Mouse (Mus musculus): ENCODE measurements at regions not wholly inside any gene's neighbourhood (a gene's known extent, or its start where the extent isn't known, plus 50 kb on each side); places are given as distances from the start of the nearest gene placed in this dataset.

- Histone ChIP-seq H3K4me3 (ENCODE audit: low read depth, low read length) (no peak overlapping the region), H3K4me1 (ENCODE audit: control insufficient read depth, insufficient read depth, low read length) (peaks cover 10% of the 10 kb centered on the region; the same call in 1 of the 2 replicates), H3K4me2 (ENCODE audit: low read depth, low read length) (no peak overlapping the region), H3K27me3 (ENCODE audit: control insufficient read depth, insufficient read depth, low read length) (no peaks in the 10 kb centered on the region), H3K9me3 (ENCODE audit: control insufficient read depth, low read length) (no peaks in the 10 kb centered on the region), H3K27ac (ENCODE audit: low read depth, low read length) (no peak overlapping the region), H3K9ac (replicated peaks; ENCODE audit: low read depth, low read length) (no peak overlapping the region), H3K36me3 (ENCODE audit: control insufficient read depth, insufficient read depth, low read length) (no peaks in the 10 kb centered on the region)
- no peak for ATAC-seq (ENCODE audit: low read depth)
- 81% methylated on average over 2 of the region's 2 CpGs for WGBS
These were observed 206.1 kb upstream of the Tle3 start for GRCm38 (mm10) chr9:61166115-61166514.

GRCm38 (mm10) chr9:61167097-61167842, 204.9 kb upstream of the Tle3 start:
- H3K9me3 ChIP-seq (ENCODE audit: control insufficient read depth, low read length): no peaks in the 10 kb centered on the region
- WGBS: 80% methylated on average over 11 of the region's 11 CpGs
- no peak overlapping the region for H3K27ac ChIP-seq (ENCODE audit: low read depth, low read length)
- H3K36me3 ChIP-seq (ENCODE audit: control insufficient read depth, insufficient read depth, low read length): no peaks in the 10 kb centered on the region
- no peak overlapping the region for H3K4me3 ChIP-seq (ENCODE audit: low read depth, low read length)
- H3K4me2 ChIP-seq (ENCODE audit: low read depth, low read length): no peak overlapping the region
- peaks cover 9% of the 10 kb centered on the region; the same call in 1 of the 2 replicates for H3K4me1 ChIP-seq (ENCODE audit: control insufficient read depth, insufficient read depth, low read length)
- H3K27me3 ChIP-seq (ENCODE audit: control insufficient read depth, insufficient read depth, low read length): no peaks in the 10 kb centered on the region
- H3K9ac ChIP-seq (replicated peaks; ENCODE audit: low read depth, low read length): no peak overlapping the region
- no peak for ATAC-seq (ENCODE audit: low read depth)

GRCm38 (mm10) chr9:61168931-61169330, 203.2 kb upstream of the Tle3 start:
- Histone ChIP-seq H3K36me3 (ENCODE audit: control insufficient read depth, insufficient read depth, low read length) (no peaks in the 10 kb centered on the region), H3K9ac (replicated peaks; ENCODE audit: low read depth, low read length) (no peak overlapping the region), H3K27me3 (ENCODE audit: control insufficient read depth, insufficient read depth, low read length) (no peaks in the 10 kb centered on the region), H3K4me3 (ENCODE audit: low read depth, low read length) (no peak overlapping the region), H3K27ac (ENCODE audit: low read depth, low read length) (no peak overlapping the region), H3K9me3 (ENCODE audit: control insufficient read depth, low read length) (no peaks in the 10 kb centered on the region), H3K4me1 (ENCODE audit: control insufficient read depth, insufficient read depth, low read length) (peaks cover 4% of the 10 kb centered on the region; the same call in 1 of the 2 replicates), H3K4me2 (ENCODE audit: low read depth, low read length) (no peak overlapping the region)
- 81% methylated on average over 7 of the region's 7 CpGs for WGBS
- no peak for ATAC-seq (ENCODE audit: low read depth)

GRCm38 (mm10) chr9:61169506-61170090, 202.6 kb upstream of the Tle3 start:
- 89% methylated on average over 9 of the region's 9 CpGs for WGBS
- Histone ChIP-seq H3K9ac (replicated peaks; ENCODE audit: low read depth, low read length) (no peak overlapping the region), H3K27ac (ENCODE audit: low read depth, low read length) (no peak overlapping the region), H3K9me3 (ENCODE audit: control insufficient read depth, low read length) (no peaks in the 10 kb centered on the region), H3K36me3 (ENCODE audit: control insufficient read depth, insufficient read depth, low read length) (no peaks in the 10 kb centered on the region), H3K4me1 (ENCODE audit: control insufficient read depth, insufficient read depth, low read length) (peaks cover 4% of the 10 kb centered on the region; the same call in 1 of the 2 replicates), H3K4me2 (ENCODE audit: low read depth, low read length) (no peak overlapping the region), H3K27me3 (ENCODE audit: control insufficient read depth, insufficient read depth, low read length) (no peaks in the 10 kb centered on the region), H3K4me3 (ENCODE audit: low read depth, low read length) (no peak overlapping the region)
- ATAC-seq (ENCODE audit: low read depth): no peak

GRCm38 (mm10) chr9:61170921-61171320, 201.2 kb upstream of the Tle3 start:
- no peaks in the 10 kb centered on the region for H3K9me3 ChIP-seq (ENCODE audit: control insufficient read depth, low read length)
- H3K27me3 ChIP-seq (ENCODE audit: control insufficient read depth, insufficient read depth, low read length): no peaks in the 10 kb centered on the region
- H3K4me2 ChIP-seq (ENCODE audit: low read depth, low read length): no peak overlapping the region
- no peak overlapping the region for H3K4me3 ChIP-seq (ENCODE audit: low read depth, low read length)
- no peaks in the 10 kb centered on the region for H3K36me3 ChIP-seq (ENCODE audit: control insufficient read depth, insufficient read depth, low read length)
- no peak for ATAC-seq (ENCODE audit: low read depth)
- H3K9ac ChIP-seq (replicated peaks; ENCODE audit: low read depth, low read length): no peak overlapping the region
- peaks cover 4% of the 10 kb centered on the region; the same call in 1 of the 2 replicates for H3K4me1 ChIP-seq (ENCODE audit: control insufficient read depth, insufficient read depth, low read length)
- WGBS: 96% methylated on average over 6 of the region's 6 CpGs
- H3K27ac ChIP-seq (ENCODE audit: low read depth, low read length): no peak overlapping the region

GRCm38 (mm10) chr9:61172421-61172820, 199.7 kb upstream of the Tle3 start:
- peaks cover 4% of the 10 kb centered on the region; the same call in 1 of the 2 replicates for H3K4me1 ChIP-seq (ENCODE audit: control insufficient read depth, insufficient read depth, low read length)
- H3K4me3 ChIP-seq (ENCODE audit: low read depth, low read length): no peak overlapping the region
- no peaks in the 10 kb centered on the region for H3K27me3 ChIP-seq (ENCODE audit: control insufficient read depth, insufficient read depth, low read length)
- H3K9me3 ChIP-seq (ENCODE audit: control insufficient read depth, low read length): no peaks in the 10 kb centered on the region
- H3K36me3 ChIP-seq (ENCODE audit: control insufficient read depth, insufficient read depth, low read length): no peaks in the 10 kb centered on the region
- no peak for ATAC-seq (ENCODE audit: low read depth)
- no peak overlapping the region for H3K27ac ChIP-seq (ENCODE audit: low read depth, low read length)
- H3K4me2 ChIP-seq (ENCODE audit: low read depth, low read length): no peak overlapping the region
- H3K9ac ChIP-seq (replicated peaks; ENCODE audit: low read depth, low read length): no peak overlapping the region

- Histone ChIP-seq H3K27ac (ENCODE audit: low read depth, low read length) (no peak overlapping the region), H3K36me3 (ENCODE audit: control insufficient read depth, insufficient read depth, low read length) (no peaks in the 10 kb centered on the region), H3K4me1 (ENCODE audit: control insufficient read depth, insufficient read depth, low read length) (peaks cover 4% of the 10 kb centered on the region; the same call in 1 of the 2 replicates), H3K9ac (replicated peaks; ENCODE audit: low read depth, low read length) (no peak overlapping the region), H3K4me2 (ENCODE audit: low read depth, low read length) (no peak overlapping the region), H3K27me3 (ENCODE audit: control insufficient read depth, insufficient read depth, low read length) (no peaks in the 10 kb centered on the region), H3K4me3 (ENCODE audit: low read depth, low read length) (no peak overlapping the region), H3K9me3 (ENCODE audit: control insufficient read depth, low read length) (no peaks in the 10 kb centered on the region)
- no peak for ATAC-seq (ENCODE audit: low read depth)
These were observed 198.6 kb upstream of the Tle3 start for GRCm38 (mm10) chr9:61173548-61173947.

GRCm38 (mm10) chr9:61175381-61175780, 196.8 kb upstream of the Tle3 start:
- H3K4me2 ChIP-seq (ENCODE audit: low read depth, low read length): no peak overlapping the region
- no peak overlapping the region for H3K27ac ChIP-seq (ENCODE audit: low read depth, low read length)
- ATAC-seq (ENCODE audit: low read depth): no peak
- WGBS: 94% methylated on average over 2 of the region's 2 CpGs
- no peaks in the 10 kb centered on the region for H3K27me3 ChIP-seq (ENCODE audit: control insufficient read depth, insufficient read depth, low read length)
- no peaks in the 10 kb centered on the region for H3K9me3 ChIP-seq (ENCODE audit: control insufficient read depth, low read length)
- H3K36me3 ChIP-seq (ENCODE audit: control insufficient read depth, insufficient read depth, low read length): no peaks in the 10 kb centered on the region
- H3K4me1 ChIP-seq (ENCODE audit: control insufficient read depth, insufficient read depth, low read length): peaks cover 4% of the 10 kb centered on the region; the same call in 1 of the 2 replicates
- H3K4me3 ChIP-seq (ENCODE audit: low read depth, low read length): no peak overlapping the region
- H3K9ac ChIP-seq (replicated peaks; ENCODE audit: low read depth, low read length): no peak overlapping the region

GRCm38 (mm10) chr9:61176856-61177255, 195.3 kb upstream of the Tle3 start:
- H3K4me3 ChIP-seq (ENCODE audit: low read depth, low read length): no peak overlapping the region
- peaks cover 4% of the 10 kb centered on the region; the same call in 1 of the 2 replicates for H3K4me1 ChIP-seq (ENCODE audit: control insufficient read depth, insufficient read depth, low read length)
- no peaks in the 10 kb centered on the region for H3K36me3 ChIP-seq (ENCODE audit: control insufficient read depth, insufficient read depth, low read length)
- no peaks in the 10 kb centered on the region for H3K27me3 ChIP-seq (ENCODE audit: control insufficient read depth, insufficient read depth, low read length)
- no peak overlapping the region for H3K4me2 ChIP-seq (ENCODE audit: low read depth, low read length)
- no peak for ATAC-seq (ENCODE audit: low read depth)
- no peaks in the 10 kb centered on the region for H3K9me3 ChIP-seq (ENCODE audit: control insufficient read depth, low read length)
- no peak overlapping the region for H3K9ac ChIP-seq (replicated peaks; ENCODE audit: low read depth, low read length)
- H3K27ac ChIP-seq (ENCODE audit: low read depth, low read length): no peak overlapping the region
- 89% methylated on average over 3 of the region's 3 CpGs for WGBS

Measured in neural tube, embryonic 14.5 days (tissue).